Comparison of ENCODE assay signal across 14 mouse cellular contexts in genomic region chr1:40867651-40868050, GRCm38 (mm10).
"Had no signal": no experiment of that assay in that cellular context is flagged by ENCODE, and none has a peak within 500 bp of the region (broad histone marks: within the 10 kb centered on the region; RNA-seq: fewer than 3 reads in every experiment).

No protein-coding gene starts in this region.

- DNase-seq: kidney, postnatal 25 days; lung, embryonic 14.5 days; lung, postnatal 10 days; lung, postnatal 4 days; midbrain, embryonic 14.5 days; right cerebral cortex, adult 18-20 months; right cerebral cortex, postnatal 25 days; spleen, adult 18-20 months; thymus, postnatal 36 days had no signal

- H3K4me3 ChIP-seq: limb, embryonic 15.5 days; liver, embryonic 12.5 days; midbrain, embryonic 10.5 days; myocyte; neural tube, embryonic 15.5 days had no signal

- H3K27ac ChIP-seq: limb, embryonic 15.5 days; liver, embryonic 12.5 days; midbrain, embryonic 10.5 days; neural tube, embryonic 15.5 days had no signal
